Mouse (Mus musculus): ENCODE measurements around the gene March2. TPM values are rescaled to one million over a fixed set of nuclear protein-coding genes. Genes with fewer than 3 reads are reported as not detected.

The March2 gene
- 60.8 TPM for total RNA-seq (2023)

DNA sequence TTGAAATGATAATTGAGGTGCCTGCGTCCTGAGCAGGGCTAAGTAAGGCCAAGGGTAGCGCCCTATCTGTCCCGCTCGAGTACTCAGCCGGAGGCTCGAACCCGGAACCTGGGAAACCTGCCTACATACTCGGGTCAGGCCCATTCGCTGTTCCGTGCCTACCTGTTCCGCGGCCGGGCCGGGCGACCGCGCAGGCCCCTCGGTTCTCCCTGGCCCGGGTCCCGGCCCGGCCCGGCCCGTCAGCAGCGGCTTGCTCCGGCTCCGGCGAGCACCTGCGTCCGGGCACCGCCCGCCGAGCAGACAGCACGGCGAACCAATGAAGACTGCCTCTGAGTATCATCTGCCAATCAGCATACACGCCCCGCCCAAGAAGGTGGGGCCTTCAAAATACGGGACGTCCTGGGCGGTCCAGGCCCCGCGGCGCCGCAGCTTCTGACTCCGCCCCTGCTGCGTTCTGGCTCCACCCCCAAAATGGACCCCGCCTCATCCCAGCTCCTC is at the start of gene March2:
TSS of gene March2 (minus strand) at position 287 of the 498 bp plus-strand sequence.

DNA sequence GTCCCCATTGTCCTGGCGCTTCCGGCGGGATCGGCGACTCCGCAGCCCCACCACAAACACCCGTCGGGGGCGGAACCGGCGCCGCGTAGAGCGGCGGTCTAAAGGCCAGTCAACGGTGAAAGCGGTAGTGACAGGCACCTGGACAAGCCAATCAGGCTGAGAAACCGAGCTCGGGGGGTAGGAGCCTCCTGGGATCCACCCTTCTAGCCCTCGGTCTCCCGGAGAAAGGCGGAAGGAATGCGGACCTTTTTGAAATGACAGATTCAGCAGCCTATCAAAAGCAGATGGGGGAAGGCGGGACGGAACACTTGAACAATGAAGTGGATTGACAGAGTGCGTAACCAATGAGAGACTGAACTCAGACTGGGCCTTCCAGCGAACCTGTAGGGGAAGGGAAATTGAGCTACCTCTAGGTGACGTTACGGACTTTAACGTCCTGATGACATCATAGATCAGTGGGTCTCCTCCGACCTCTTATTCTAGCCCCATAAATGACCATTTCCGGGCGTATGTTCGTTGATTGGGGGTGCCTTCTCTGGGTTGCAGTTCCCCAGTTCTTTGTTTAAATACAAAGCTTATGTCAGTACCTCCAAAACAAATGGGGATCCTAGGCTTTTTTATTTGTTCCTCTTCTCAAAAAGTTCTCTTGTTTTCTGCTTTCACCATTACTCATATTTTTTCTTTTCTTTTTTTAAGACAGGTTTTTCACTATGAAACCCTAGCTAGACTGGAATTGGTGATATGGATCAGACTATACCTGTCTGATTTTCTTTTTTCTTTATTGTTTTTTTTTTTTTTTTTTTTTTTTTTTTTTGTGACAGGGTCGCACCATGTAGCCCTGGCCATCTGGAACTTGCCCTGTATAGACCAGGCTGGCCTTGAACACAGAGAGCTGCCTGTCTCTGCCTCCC is 42.0 kb upstream of the March2 start, which contains the start of gene Rab11b:
TSS of gene Rab11b (minus strand) at position 276 of the 911 bp plus-strand sequence.

DNA sequence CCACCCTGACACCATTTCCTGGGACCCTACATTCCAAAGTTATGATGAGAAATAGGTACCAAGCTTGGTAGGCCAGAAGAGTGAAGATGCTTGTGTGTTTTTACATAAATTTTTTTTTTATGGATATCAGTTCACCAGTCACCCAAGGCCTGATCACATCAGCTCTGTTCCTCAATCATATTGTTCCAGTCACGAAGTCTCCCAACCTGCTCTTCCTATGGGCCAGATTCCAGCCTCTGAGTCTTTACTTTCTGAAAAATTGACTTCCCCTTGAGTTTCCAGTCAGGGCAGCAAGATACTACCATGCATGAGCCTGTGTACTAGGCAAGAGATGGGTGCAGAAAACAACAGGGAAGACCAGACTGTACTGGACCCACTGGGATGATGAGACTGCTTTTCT is 31.7 kb downstream of the March2 start, which contains the start of gene Hnrnpm:
TSS of gene Hnrnpm (minus strand) at position 101 of the 400 bp plus-strand sequence.

DNA sequence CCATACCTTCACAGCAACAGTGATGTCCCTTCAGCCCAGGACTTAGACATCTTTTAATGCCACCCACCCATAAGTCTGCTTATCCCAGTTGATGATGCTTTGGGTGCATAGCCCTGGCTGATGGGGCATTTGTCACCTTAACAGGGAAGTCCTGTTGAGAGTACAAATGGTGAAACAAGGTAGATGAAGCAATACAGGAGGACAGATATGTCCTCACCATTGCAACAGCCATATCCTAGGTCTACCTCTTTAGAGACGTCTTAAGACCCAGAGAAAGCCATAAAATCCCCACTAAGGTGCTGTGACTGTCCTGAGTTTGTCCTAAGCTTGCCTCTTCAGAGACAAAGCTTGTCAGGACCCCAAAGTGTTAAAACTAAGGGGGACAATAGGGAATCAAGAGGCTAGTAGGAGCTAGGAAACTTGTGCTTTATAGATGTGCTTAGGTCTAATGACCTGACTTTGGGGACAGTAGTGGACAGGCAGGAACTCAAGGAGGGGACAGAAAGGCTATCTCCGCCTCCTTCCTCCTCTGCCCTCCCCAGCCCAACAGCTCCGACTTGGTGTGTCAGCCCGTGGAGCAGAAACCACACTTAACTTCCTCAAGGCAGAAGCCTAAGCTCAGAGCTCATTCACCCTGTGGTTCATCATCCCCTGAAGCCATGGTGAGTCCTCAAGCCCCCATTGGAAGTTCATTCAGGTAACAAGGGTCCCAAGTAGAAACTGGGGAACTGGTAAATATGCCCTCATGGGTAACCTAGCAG is 80.8 kb downstream of the March2 start, which contains the start of gene Pram1:
TSS of gene Pram1 (plus strand) at position 541 of the 761 bp plus-strand sequence.

Other genes with a start within 250 kb of the March2 start
- gene Adamts10, start 194.5 kb downstream of the March2 start, total RNA-seq (2023): 128 TPM
- 6.1 TPM for gene Myo1f, start 163.0 kb downstream of the March2 start, total RNA-seq (2023)
- gene Zfp414, start 89.6 kb downstream of the March2 start, total RNA-seq (2023): 50.5 TPM
- 3.5 TPM for gene Pram1, start 80.6 kb downstream of the March2 start, total RNA-seq (2023)
- 433 TPM for gene Hnrnpm, start 31.8 kb downstream of the March2 start, total RNA-seq (2023)
- 239 TPM for gene Rab11b, start 41.9 kb upstream of the March2 start, total RNA-seq (2023)
- 0.73 TPM for gene Angptl4, start 63.2 kb upstream of the March2 start, total RNA-seq (2023)
- 2.0 TPM for gene Kank3, start 91.8 kb upstream of the March2 start, total RNA-seq (2023)
- gene Rps28, start 105.9 kb upstream of the March2 start, total RNA-seq (2023): 4,743 TPM
- 141 TPM for gene Ndufa7, start 105.9 kb upstream of the March2 start, total RNA-seq (2023)
- gene Cd320, start 124.4 kb upstream of the March2 start, total RNA-seq (2023): 5.4 TPM
- gene Gm7029, start 155.2 kb upstream of the March2 start, total RNA-seq (2023): not detected
- 8.8 TPM for gene Kifc1, start 172.0 kb upstream of the March2 start, total RNA-seq (2023)
- 0.76 TPM for gene Platr17, start 186.5 kb upstream of the March2 start, total RNA-seq (2023)
- gene Daxx, start 190.7 kb upstream of the March2 start, total RNA-seq (2023): 59.3 TPM
- gene Tapbp, start 197.2 kb upstream of the March2 start, total RNA-seq (2023): 295 TPM
- gene Zbtb22, start 197.2 kb upstream of the March2 start, total RNA-seq (2023): 30.9 TPM
- 151 TPM for gene Rgl2, start 210.9 kb upstream of the March2 start, total RNA-seq (2023)
- 53.9 TPM for gene Pfdn6, start 221.7 kb upstream of the March2 start, total RNA-seq (2023)
- 50.8 TPM for gene Wdr46, start 222.0 kb upstream of the March2 start, total RNA-seq (2023)
- gene B3galt4, start 232.8 kb upstream of the March2 start, total RNA-seq (2023): 12.2 TPM
- 60.4 TPM for gene Vps52, start 237.1 kb upstream of the March2 start, total RNA-seq (2023)
- 2,154 TPM for gene Rps18, start 237.3 kb upstream of the March2 start, total RNA-seq (2023)